Mouse (Mus musculus) testis, adult 2 months (tissue): ENCODE results near the gene Gnptab.

ENCODE experiments used
- CTCF ChIP-seq: fragments of 200-500 bp; IDR thresholded peaks from 2 replicates; pipeline ENCODE4 v1.5.1; 2012; ENCODE audit warnings: low read depth, mild to moderate bottlenecking, inconsistent platforms, low read length, moderate library complexity; ENCODE audit not compliant: control insufficient read depth, insufficient read depth, insufficient replicate concordance
- POLR2A ChIP-seq: fragments of 200-500 bp; IDR thresholded peaks from 2 replicates; pipeline ENCODE4 v1.6.1; 2012; ENCODE audit warnings: low read depth, mild to moderate bottlenecking, inconsistent platforms, low read length, moderate library complexity; ENCODE audit not compliant: control insufficient read depth

DNA sequence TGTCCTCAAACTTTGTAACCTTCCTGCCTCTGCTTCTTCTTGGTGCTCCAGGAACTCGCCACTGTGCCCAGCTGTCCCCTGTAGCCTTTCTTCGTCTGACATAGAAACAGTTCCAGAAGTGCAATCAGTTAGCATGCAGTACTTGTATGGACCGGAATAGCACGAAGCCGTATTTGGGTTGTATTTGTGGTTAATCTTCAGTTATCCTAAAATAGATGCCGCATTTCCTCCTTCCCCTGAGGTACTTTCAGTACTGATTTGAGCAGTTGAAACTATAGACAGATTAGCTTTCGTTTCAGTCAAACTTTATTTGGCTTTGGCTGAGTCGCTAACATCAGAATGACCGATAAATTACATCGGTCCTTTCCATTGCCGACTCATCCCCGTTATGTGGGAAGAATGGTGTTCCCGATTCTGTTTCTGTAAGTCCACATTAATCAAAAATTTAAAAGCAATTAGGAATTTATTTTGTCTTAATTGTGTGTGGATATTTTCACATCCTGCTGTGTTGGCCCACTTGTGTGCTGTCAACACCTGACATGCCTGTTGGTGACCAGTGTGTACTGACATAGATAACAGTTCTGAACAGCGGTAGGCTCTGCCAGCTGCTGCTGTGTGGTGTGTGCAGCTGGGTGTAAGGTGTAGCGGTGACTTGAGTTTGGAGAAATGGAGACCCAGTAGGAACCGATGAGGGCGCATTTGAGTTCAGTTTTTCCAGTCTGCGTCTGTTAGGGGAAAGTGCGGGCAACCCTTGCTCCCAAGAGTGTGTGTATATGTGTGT, 41.9 kb downstream of the Gnptab start:
- no peak for TF ChIP-seq CTCF
- no peak for TF ChIP-seq POLR2A
